Comparison of ENCODE assay signal across 19 mouse cellular contexts in the genomic region with DNA sequence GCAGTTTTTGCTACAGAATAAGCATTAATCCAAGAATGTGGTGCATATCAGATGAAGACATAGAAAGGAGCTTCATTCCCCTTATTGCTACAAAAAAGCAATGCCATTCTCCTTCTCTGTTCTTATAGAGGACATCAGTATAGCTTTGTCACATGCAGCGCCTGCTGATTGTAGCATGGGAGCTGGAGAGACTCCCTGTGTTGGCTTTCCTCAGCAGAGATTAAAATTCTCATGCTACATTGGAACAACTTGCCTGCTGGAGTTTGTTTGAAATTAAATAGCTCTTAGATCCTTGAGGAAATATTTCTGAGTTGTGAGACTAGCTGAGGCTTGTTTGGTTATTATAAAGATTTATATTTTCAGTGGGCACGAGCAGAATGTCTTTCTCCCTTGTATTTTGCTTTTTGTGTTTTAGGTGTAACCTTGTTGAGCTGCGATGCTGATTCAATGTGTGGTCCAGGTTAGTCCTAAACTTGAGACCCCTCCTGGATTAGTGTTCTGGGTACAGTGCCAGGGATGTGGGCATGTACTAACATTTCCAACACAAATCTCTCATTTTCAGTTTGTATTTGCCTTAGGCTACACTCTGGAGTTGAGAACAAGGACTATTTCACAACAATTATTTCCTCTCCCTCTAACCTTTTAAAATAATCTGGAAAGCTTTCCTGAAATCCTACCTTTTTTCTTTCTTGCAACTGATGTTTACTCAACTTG.
"Had no signal": no experiment of that assay in that cellular context is flagged by ENCODE, and none has a peak within 500 bp of the region (broad histone marks: within the 10 kb centered on the region; RNA-seq: fewer than 3 reads in every experiment).

No protein-coding gene starts in this region.

- ATAC-seq: intestine, postnatal 0 days; liver, embryonic 12.5 days had no signal

- H3K4me1 ChIP-seq: liver, embryonic 12.5 days; liver, embryonic 15.5 days; lung, embryonic 15.5 days; megakaryocyte, embryonic 14.5 days; midbrain, embryonic 10.5 days; neural tube, embryonic 12.5 days had no signal

- H3K27ac ChIP-seq: kidney, postnatal 0 days; left cerebral cortex, adult 2 months; liver, embryonic 12.5 days; liver, embryonic 15.5 days; lung, embryonic 15.5 days; midbrain, embryonic 10.5 days; neural tube, embryonic 12.5 days had no signal

- H3K36me3 ChIP-seq: liver, embryonic 12.5 days; liver, embryonic 15.5 days; lung, embryonic 15.5 days; midbrain, embryonic 10.5 days; neural tube, embryonic 12.5 days had no signal

- H3K4me3 ChIP-seq: left cerebral cortex, adult 2 months; liver, embryonic 12.5 days; liver, embryonic 15.5 days; lung, embryonic 15.5 days; megakaryocyte, embryonic 14.5 days; midbrain, embryonic 10.5 days; neural tube, embryonic 12.5 days had no signal

- H3K9me3 ChIP-seq: liver, embryonic 12.5 days; liver, embryonic 15.5 days; lung, embryonic 15.5 days; megakaryocyte, embryonic 14.5 days; midbrain, embryonic 10.5 days; neural tube, embryonic 12.5 days had no signal

- H3K27me3 ChIP-seq: liver, embryonic 12.5 days; liver, embryonic 15.5 days; lung, embryonic 15.5 days; megakaryocyte, embryonic 14.5 days; neural tube, embryonic 12.5 days had no signal

- DNase-seq: kidney, adult 2 months; kidney, postnatal 36 days; layer of hippocampus, postnatal 36 days; lung, adult 18-20 months; lung, postnatal 10 days; lung, postnatal 36 days; midbrain, embryonic 14.5 days; right cerebral cortex, postnatal 25 days; spleen, adult 18-20 months; thymus, postnatal 25 days had no signal

- H3K9ac ChIP-seq: liver, embryonic 12.5 days; liver, embryonic 15.5 days; lung, embryonic 15.5 days; neural tube, embryonic 12.5 days had no signal

- H3K4me2 ChIP-seq: liver, embryonic 12.5 days; liver, embryonic 15.5 days; lung, embryonic 15.5 days; neural tube, embryonic 12.5 days had no signal
